Mouse (Mus musculus) neural tube, embryonic 15.5 days (tissue): Measurements from ENCODE around the gene Pdxk. TPM values are rescaled to one million over a fixed set of nuclear protein-coding genes. Genes with fewer than 3 reads are reported as not detected.

Experiments
- ATAC-seq: fragments of 200-750 bp; cut with Nextera tagmentation; 2 replicates; pipeline ENCODE4 v1.8.0; 2017; ENCODE audit warnings: mild to moderate bottlenecking, moderate TSS enrichment, moderate library complexity; ENCODE audit not compliant: low FRiP score
- H3K27ac ChIP-seq: fragments of 300-500 bp; sonication (generic); replicated peaks from 2 replicates; pipeline ENCODE4 v1.5.1; 2015; ENCODE audit warnings: mild to moderate bottlenecking, inconsistent platforms
- H3K27me3 ChIP-seq: fragments of 300-500 bp; sonication (generic); replicated peaks from 2 replicates; pipeline ENCODE4 v1.6.1; 2015; ENCODE audit warnings: inconsistent platforms
- H3K36me3 ChIP-seq: fragments of 300-500 bp; sonication (generic); 2 replicates; pipeline ENCODE4 v1.6.1; 2015; ENCODE audit warnings: inconsistent platforms
- H3K4me1 ChIP-seq: fragments of 300-500 bp; sonication (generic); 2 replicates; pipeline ENCODE4 v1.6.1; 2015; ENCODE audit warnings: inconsistent platforms
- H3K4me2 ChIP-seq: fragments of 300-500 bp; sonication (generic); 2 replicates; pipeline ENCODE4 v1.6.1; 2015; ENCODE audit warnings: inconsistent platforms, mild to moderate bottlenecking, moderate library complexity
- H3K4me3 ChIP-seq: fragments of 300-500 bp; sonication (generic); replicated peaks from 2 replicates; pipeline ENCODE4 v1.5.1; 2015; ENCODE audit warnings: mild to moderate bottlenecking, inconsistent platforms
- H3K9ac ChIP-seq: fragments of 300-500 bp; sonication (generic); replicated peaks from 2 replicates; pipeline ENCODE4 v1.6.1; 2015; ENCODE audit warnings: mild to moderate bottlenecking, inconsistent platforms
- H3K9me3 ChIP-seq: fragments of 300-500 bp; sonication (generic); replicated peaks from 2 replicates; pipeline ENCODE4 v1.6.1; 2016; ENCODE audit warnings: inconsistent platforms
- WGBS: fragments of 180-500 bp; shearing (Covaris S2); methylation state at CpG from one replicate; pipeline ENCODE4 v1.1.7; 2015; ENCODE audit warnings: mixed read lengths; 5-methylcytosine and 5-hydroxymethylcytosine counted together
- polyA plus RNA-seq: library from polyadenylated mRNA; unstranded; fragments of >200 nt; fragmentation: Nextera tagmentation; extraction: Ambion mirVana; gene quantifications from 2 replicates; pipeline ENCODE4 v1.2.1, GENCODE M21; 2015

Gene Pdxk
- polyA plus RNA-seq, 1 experiment from 2014 or later, result 49.2 TPM

- ATAC-seq, result peak; percentile 96
- peak within 1 kb of the TSS; percentile 92 for H3K27ac ChIP-seq
- under 1% methylated on average over 70 of the region's 70 CpGs for WGBS
- peak within 1 kb of the TSS; percentile 82 for H3K4me2 ChIP-seq
- peak within 1 kb of the TSS; percentile 80 for H3K9ac ChIP-seq
- H3K27me3 ChIP-seq, result no peaks in the 10 kb centered on the region
- no peaks in the 10 kb centered on the region for H3K9me3 ChIP-seq
- peaks cover 31% of the 10 kb centered on the region for H3K36me3 ChIP-seq
- peak within 1 kb of the TSS; percentile 90 for H3K4me3 ChIP-seq
- peaks cover 18% of the 10 kb centered on the region for H3K4me1 ChIP-seq
These were observed 52.2 kb downstream of the Pdxk start, which contains the start of gene Rrp1 for GRCm38 (mm10) chr10:78412319-78413151. Gene Rrp1 (minus strand): TSS chr10:78413043.

- Histone ChIP-seq H3K27ac (peak overlapping the region; percentile 92), H3K9ac (peak overlapping the region; percentile 80), H3K27me3 (no peaks in the 10 kb centered on the region), H3K9me3 (no peaks in the 10 kb centered on the region), H3K4me2 (peak overlapping the region; percentile 82), H3K4me3 (peak overlapping the region; percentile 90), H3K36me3 (peaks cover 38% of the 10 kb centered on the region), H3K4me1 (peaks cover 18% of the 10 kb centered on the region)
- ATAC-seq, result no peak; the same call in 1 of the 2 replicates
- 15% methylated on average over 8 of the region's 8 CpGs for WGBS
These were observed 52.9 kb downstream of the Pdxk start for GRCm38 (mm10) chr10:78411851-78412250.

- H3K4me1 ChIP-seq, result peaks cover 18% of the 10 kb centered on the region
- no peak overlapping the region for H3K9ac ChIP-seq
- H3K9me3 ChIP-seq, result no peaks in the 10 kb centered on the region
- H3K4me2 ChIP-seq, result no peak overlapping the region
- H3K36me3 ChIP-seq, result peaks cover 62% of the 10 kb centered on the region
- H3K4me3 ChIP-seq, result no peak overlapping the region
- H3K27me3 ChIP-seq, result no peaks in the 10 kb centered on the region
- no peak for ATAC-seq
- H3K27ac ChIP-seq, result no peak overlapping the region
- 87% methylated on average over 9 of the region's 9 CpGs for WGBS
These were observed 55.6 kb downstream of the Pdxk start for GRCm38 (mm10) chr10:78409035-78409788.

GRCm38 (mm10) chr10:78407132-78407531 is 57.6 kb downstream of the Pdxk start:
- Histone ChIP-seq H3K4me3 (no peak overlapping the region), H3K27me3 (no peaks in the 10 kb centered on the region), H3K27ac (no peak overlapping the region), H3K36me3 (peaks cover 83% of the 10 kb centered on the region), H3K9me3 (no peaks in the 10 kb centered on the region), H3K9ac (no peak overlapping the region), H3K4me1 (peaks cover 13% of the 10 kb centered on the region), H3K4me2 (no peak overlapping the region)
- WGBS, result 92% methylated on average over 4 of the region's 4 CpGs
- no peak for ATAC-seq

DNA sequence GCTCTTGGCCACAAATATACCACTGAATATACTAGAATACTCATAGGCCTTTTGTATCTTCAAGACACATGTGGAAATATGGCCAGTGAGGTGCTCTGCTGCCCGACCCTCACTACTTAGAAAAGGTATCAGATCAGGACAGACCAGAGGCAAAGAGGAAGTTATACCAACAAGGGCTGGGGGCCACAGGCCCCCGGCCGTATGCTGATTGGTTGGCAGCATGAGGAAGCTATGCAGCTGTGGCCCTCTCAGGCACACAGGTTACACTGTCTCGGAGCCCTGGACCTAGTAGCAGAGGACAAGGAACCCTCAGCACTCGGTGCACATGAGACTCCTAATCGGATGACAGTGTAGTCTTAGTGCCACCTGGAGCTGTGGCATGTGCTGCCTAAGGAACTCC is 58.6 kb downstream of the Pdxk start:
- ATAC-seq, result no peak
- H3K4me3 ChIP-seq, result no peak overlapping the region
- no peaks in the 10 kb centered on the region for H3K9me3 ChIP-seq
- no peak overlapping the region for H3K9ac ChIP-seq
- H3K4me1 ChIP-seq, result peaks cover 5% of the 10 kb centered on the region
- H3K27ac ChIP-seq, result no peak overlapping the region
- WGBS, result 93% methylated on average over 6 of the region's 6 CpGs
- no peaks in the 10 kb centered on the region for H3K27me3 ChIP-seq
- no peak overlapping the region for H3K4me2 ChIP-seq
- H3K36me3 ChIP-seq, result peaks cover 93% of the 10 kb centered on the region

- Histone ChIP-seq H3K4me2 (no peak overlapping the region), H3K4me3 (no peak overlapping the region), H3K27ac (no peak overlapping the region), H3K9ac (no peak overlapping the region), H3K27me3 (no peaks in the 10 kb centered on the region), H3K9me3 (no peaks in the 10 kb centered on the region), H3K4me1 (peaks cover 11% of the 10 kb centered on the region; the same call in 1 of the 2 replicates), H3K36me3 (peaks cover 76% of the 10 kb centered on the region)
- whole genome bisulfite sequencing, result 94% methylated on average over 14 of the region's 14 CpGs
- ATAC-seq, result no peak
These were observed 62.4 kb downstream of the Pdxk start for GRCm38 (mm10) chr10:78402301-78402922.

DNA sequence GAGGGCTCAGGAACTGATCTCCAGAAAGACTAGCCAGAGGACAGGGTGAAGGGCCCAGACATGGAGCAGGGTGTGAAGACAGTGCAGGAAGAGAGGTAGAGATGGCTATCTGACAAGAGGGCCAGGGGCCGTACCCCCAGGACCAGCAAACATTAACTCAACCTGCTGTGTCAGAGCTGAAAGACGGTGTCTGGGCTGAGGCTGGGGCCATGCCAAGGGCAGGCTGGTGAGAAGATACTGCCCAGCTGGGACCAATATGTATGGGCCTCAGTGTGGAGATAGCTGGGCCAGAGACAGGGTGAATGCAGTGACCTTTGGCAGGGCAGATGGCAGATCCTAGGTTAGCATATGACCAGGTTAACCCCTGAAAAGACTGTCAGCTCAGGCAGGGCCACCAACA is 63.6 kb downstream of the Pdxk start:
- 94% methylated on average over 2 of the region's 2 CpGs for WGBS
- H3K4me1 ChIP-seq, result peaks cover 16% of the 10 kb centered on the region
- peaks cover 64% of the 10 kb centered on the region for H3K36me3 ChIP-seq
- no peak for ATAC-seq
- H3K4me3 ChIP-seq, result no peak overlapping the region
- H3K27me3 ChIP-seq, result no peaks in the 10 kb centered on the region
- no peaks in the 10 kb centered on the region for H3K9me3 ChIP-seq
- no peak overlapping the region for H3K4me2 ChIP-seq
- no peak overlapping the region for H3K27ac ChIP-seq
- H3K9ac ChIP-seq, result no peak overlapping the region

GRCm38 (mm10) chr10:78399090-78399657 is 65.6 kb downstream of the Pdxk start:
- Histone ChIP-seq H3K4me2 (no peak overlapping the region), H3K4me1 (peaks cover 25% of the 10 kb centered on the region), H3K9me3 (no peaks in the 10 kb centered on the region), H3K27ac (peak overlapping the region; percentile 33; the same call in 1 of the 2 replicates), H3K4me3 (no peak overlapping the region), H3K9ac (no peak overlapping the region), H3K27me3 (no peaks in the 10 kb centered on the region), H3K36me3 (peaks cover 46% of the 10 kb centered on the region)
- WGBS, result 41% methylated on average over 17 of the region's 17 CpGs
- 0 out of 2 replicates have a peak, but pooled peaks have one; percentile 4 for ATAC-seq

DNA sequence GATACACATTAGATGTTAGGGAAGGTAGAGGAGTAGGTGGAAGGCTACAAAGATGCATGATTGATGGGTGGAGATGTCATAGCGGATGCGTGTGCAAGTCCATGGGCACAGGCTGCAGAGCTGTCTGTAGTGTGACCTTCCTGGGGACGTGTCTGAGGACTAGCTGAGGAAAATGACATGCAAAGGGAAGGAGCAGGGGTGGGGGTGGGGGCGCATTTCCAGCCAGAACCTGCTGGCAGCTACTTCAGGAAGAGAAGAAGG is 68.2 kb downstream of the Pdxk start:
- H3K27ac ChIP-seq, result no peak overlapping the region
- WGBS, result 56% methylated on average over 4 of the region's 4 CpGs
- peak overlapping the region; percentile 51 for H3K4me2 ChIP-seq
- H3K36me3 ChIP-seq, result peaks cover 20% of the 10 kb centered on the region
- H3K4me1 ChIP-seq, result peaks cover 33% of the 10 kb centered on the region
- H3K9ac ChIP-seq, result no peak overlapping the region
- no peaks in the 10 kb centered on the region for H3K9me3 ChIP-seq
- ATAC-seq, result peak; percentile 39; the same call in 1 of the 2 replicates
- peaks cover 10% of the 10 kb centered on the region for H3K27me3 ChIP-seq
- no peak overlapping the region for H3K4me3 ChIP-seq

DNA sequence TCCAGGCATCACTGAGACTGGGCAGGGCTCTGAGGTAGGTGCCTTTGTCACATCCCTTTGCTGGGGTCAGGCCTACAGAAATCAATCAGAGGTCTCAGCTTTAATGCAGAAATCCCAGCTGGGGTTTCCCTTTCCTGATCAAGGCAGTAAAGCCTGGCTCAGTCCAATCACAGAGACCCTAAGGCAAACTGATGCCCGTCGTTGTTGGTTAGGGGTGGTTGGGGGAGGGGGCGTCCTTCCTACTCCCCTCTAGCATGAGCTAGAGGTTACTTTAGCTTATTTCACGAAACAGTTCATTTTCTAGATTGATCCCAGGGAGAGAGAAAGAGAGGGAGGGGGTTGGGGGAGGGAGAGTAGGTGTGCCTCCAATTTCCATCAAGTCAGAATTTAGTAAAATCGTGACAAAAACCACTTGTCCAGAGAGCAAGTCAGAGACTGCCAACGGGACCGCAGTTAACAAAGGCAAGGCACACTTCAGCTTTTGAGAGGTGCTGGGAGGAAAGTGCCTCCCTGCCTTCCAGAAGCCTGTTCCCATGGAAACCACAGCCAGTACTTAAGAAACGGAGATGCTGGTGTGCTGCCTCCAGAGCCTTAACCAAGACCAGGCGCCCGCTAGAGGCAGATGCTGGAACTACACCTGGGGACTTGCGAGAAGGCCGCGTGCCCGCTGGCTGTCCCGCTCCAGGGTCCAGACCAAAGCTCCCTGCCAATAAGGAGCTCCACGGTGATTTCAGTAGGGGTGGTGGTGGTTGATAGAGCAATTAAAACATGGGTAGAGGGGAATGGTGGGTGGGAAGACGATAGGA is 68.8 kb downstream of the Pdxk start:
- H3K36me3 ChIP-seq, result peaks cover 15% of the 10 kb centered on the region
- H3K9ac ChIP-seq, result no peak overlapping the region
- H3K4me2 ChIP-seq, result peak overlapping the region; percentile 51
- no peaks in the 10 kb centered on the region for H3K9me3 ChIP-seq
- H3K27me3 ChIP-seq, result peaks cover 16% of the 10 kb centered on the region
- WGBS, result 6% methylated on average over 17 of the region's 17 CpGs
- H3K4me1 ChIP-seq, result peaks cover 37% of the 10 kb centered on the region
- H3K4me3 ChIP-seq, result 0 out of 2 replicates have a peak overlapping the region, but pooled peaks have one; percentile 9
- ATAC-seq, result peak; percentile 88
- H3K27ac ChIP-seq, result peak overlapping the region; percentile 60; the same call in 1 of the 2 replicates
